ENCODE assay signal across 8 mouse cellular contexts in genomic region chr11:53635590-53636182, GRCm38 (mm10). TPM values are rescaled to one million over a fixed set of nuclear protein-coding genes. Genes with fewer than 3 reads are reported as not detected.
DNase-seq lines count a peak whose midpoint lies in the region; TF ChIP-seq lines count a peak whose summit lies in the region.

No protein-coding gene starts in this region.

- TF ChIP-seq EP300 in heart, adult 2 months (IDR thresholded peaks at IDR 0.05; ENCODE audit: insufficient read depth, low read depth, low read length), result no peak

- H3K4me1 ChIP-seq in heart, embryonic 10.5 days, result peaks cover 24% of the 10 kb centered on the region
- no peaks in the 10 kb centered on the region for H3K4me1 ChIP-seq in heart, adult 2 months (ENCODE audit: control insufficient read depth, insufficient read depth, low read length)
- peaks cover 0 to 12% of the 10 kb centered on the region in 2 experiments; a peak in 1 of 4 replicates for H3K4me1 ChIP-seq in ES-E14 (ENCODE audit: control insufficient read depth in 2 of 2, insufficient read depth in 2 of 2, low read length in 2 of 2, poor library complexity in 1 of 2)
- peaks cover 18% of the 10 kb centered on the region for H3K4me1 ChIP-seq in hindbrain, embryonic 10.5 days (replicated peaks)
- H3K4me1 ChIP-seq in midbrain, embryonic 10.5 days, result peaks cover 14% of the 10 kb centered on the region
- no peaks in the 10 kb centered on the region for H3K4me1 ChIP-seq in kidney, adult 2 months (ENCODE audit: control insufficient read depth, insufficient read depth, low read length)

- WGBS in heart, embryonic 10.5 days, result 26% methylated on average over 9 of the region's 9 CpGs
- 55% methylated on average over 9 of the region's 9 CpGs for WGBS in heart, adult 2 months
- WGBS in hindbrain, embryonic 10.5 days, result 35% methylated on average over 9 of the region's 9 CpGs
- WGBS in midbrain, embryonic 10.5 days, result 37% methylated on average over 9 of the region's 9 CpGs
- 63% methylated on average over 9 of the region's 9 CpGs for WGBS in kidney, adult 2 months

- H3K27me3 ChIP-seq in heart, embryonic 10.5 days (ENCODE audit: insufficient read depth, poor library complexity, severe bottlenecking), result peaks cover 52% of the 10 kb centered on the region
- H3K27me3 ChIP-seq in heart, adult 2 months (ENCODE audit: control insufficient read depth, insufficient read depth, low read length), result peaks cover 6% of the 10 kb centered on the region
- peaks cover 49% of the 10 kb centered on the region for H3K27me3 ChIP-seq in hindbrain, embryonic 10.5 days (ENCODE audit: insufficient read depth, poor library complexity, severe bottlenecking)
- H3K27me3 ChIP-seq in midbrain, embryonic 10.5 days (ENCODE audit: low read depth, poor library complexity, severe bottlenecking), result peaks cover 51% of the 10 kb centered on the region
- H3K27me3 ChIP-seq in kidney, adult 2 months (replicated peaks; ENCODE audit: control insufficient read depth, insufficient read depth, low read length), result no peaks in the 10 kb centered on the region; the same call in 1 of the 2 replicates

- in situ Hi-C loops in ES-E14 (cut with MboI; ENCODE audit: low sequenced_read_pairs in 2 of 2, unreplicated experiment in 2 of 2), result no loop called here

- peak overlapping the region; percentile 57 for H3K4me3 ChIP-seq in heart, embryonic 10.5 days
- no peak overlapping the region for H3K4me3 ChIP-seq in heart, adult 2 months
- H3K4me3 ChIP-seq in ES-E14 (ENCODE audit: insufficient read depth in 1 of 2, low read depth in 1 of 2, low read length in 2 of 2, poor library complexity in 1 of 2, severe bottlenecking in 1 of 2), result peak overlapping the region; percentile 30 to 41; a peak in 2 of 4 replicates
- peak overlapping the region; percentile 54 for H3K4me3 ChIP-seq in hindbrain, embryonic 10.5 days
- peak overlapping the region; percentile 57 for H3K4me3 ChIP-seq in midbrain, embryonic 10.5 days
- H3K4me3 ChIP-seq in kidney, adult 2 months (ENCODE audit: insufficient read depth, low read depth, low read length), result no peak overlapping the region

- no peak for TF ChIP-seq POLR2A in heart, adult 2 months (IDR thresholded peaks at IDR 0.05; ENCODE audit: insufficient read depth, low read depth, low read length)
- no peak for TF ChIP-seq POLR2A in kidney, adult 2 months (IDR thresholded peaks at IDR 0.05; ENCODE audit: low read depth, low read length)

- intact Hi-C loops in heart, adult 2 months (cut with DNase I), result no loop called here

- DNase-seq in heart, embryonic 10.5 days (ENCODE audit: low spot score), result no peak
- no peak for DNase-seq in heart, adult 2 months
- no peak for DNase-seq in ES-E14 (ENCODE audit: low read depth, low spot score)
- no peak for DNase-seq in hindbrain, embryonic 10.5 days (ENCODE audit: low spot score)
- DNase-seq in midbrain, embryonic 10.5 days (ENCODE audit: low spot score), result no peak
- DNase-seq in c-Kit-positive CD71-positive TER-119-positive erythroid progenitor cells, embryonic 14.5 days (ENCODE audit: low spot score), result no peak
- no peak for DNase-seq in yolk sac, embryonic 10.5 days (ENCODE audit: low spot score)
- no peak for DNase-seq in kidney, adult 2 months

- peak overlapping the region; percentile 63; the same call in 1 of the 2 replicates for H3K27ac ChIP-seq in heart, embryonic 10.5 days
- H3K27ac ChIP-seq in heart, adult 2 months, result no peak overlapping the region
- no peak overlapping the region for H3K27ac ChIP-seq in ES-E14 (ENCODE audit: insufficient read depth, low read depth, low read length, poor library complexity, severe bottlenecking)
- H3K27ac ChIP-seq in hindbrain, embryonic 10.5 days, result peak overlapping the region; percentile 66
- H3K27ac ChIP-seq in midbrain, embryonic 10.5 days (replicated peaks), result peak overlapping the region; percentile 46; the same call in 1 of the 2 replicates
- H3K27ac ChIP-seq in kidney, adult 2 months (ENCODE audit: insufficient read depth, low read depth, low read length), result no peak overlapping the region

- no peak for TF ChIP-seq CTCF in heart, adult 2 months (IDR thresholded peaks at IDR 0.05)
- TF ChIP-seq CTCF in kidney, adult 2 months (conservative IDR thresholded peaks at IDR 0.05; ENCODE audit: insufficient read depth, insufficient read length, low read depth, low read length), result no peak

- H3K9ac ChIP-seq in heart, adult 2 months (ENCODE audit: low read depth, low read length), result no peak overlapping the region
- peak overlapping the region; percentile 45; the same call in 1 of the 2 replicates for H3K9ac ChIP-seq in ES-E14 (ENCODE audit: insufficient read depth, low read depth, low read length, poor library complexity, severe bottlenecking)

- no peaks in the 10 kb centered on the region for H3K36me3 ChIP-seq in heart, embryonic 10.5 days
- no peaks in the 10 kb centered on the region for H3K36me3 ChIP-seq in heart, adult 2 months (ENCODE audit: control insufficient read depth, insufficient read depth, low read length)
- no peaks in the 10 kb centered on the region for H3K36me3 ChIP-seq in ES-E14 (ENCODE audit: control insufficient read depth, insufficient read depth, low read length, poor library complexity, severe bottlenecking)
- no peaks in the 10 kb centered on the region for H3K36me3 ChIP-seq in hindbrain, embryonic 10.5 days
- no peaks in the 10 kb centered on the region for H3K36me3 ChIP-seq in midbrain, embryonic 10.5 days
- H3K36me3 ChIP-seq in kidney, adult 2 months (ENCODE audit: control insufficient read depth, insufficient read depth, low read length), result no peaks in the 10 kb centered on the region

- H3K79me2 ChIP-seq in heart, adult 2 months (replicated peaks; ENCODE audit: control insufficient read depth, insufficient read depth, low read length), result no peaks in the 10 kb centered on the region

- H3K9me3 ChIP-seq in heart, embryonic 10.5 days, result no peaks in the 10 kb centered on the region
- H3K9me3 ChIP-seq in ES-E14 (ENCODE audit: control insufficient read depth, insufficient read depth, low read depth, low read length), result no peaks in the 10 kb centered on the region
- H3K9me3 ChIP-seq in hindbrain, embryonic 10.5 days, result no peaks in the 10 kb centered on the region
- no peaks in the 10 kb centered on the region for H3K9me3 ChIP-seq in midbrain, embryonic 10.5 days (replicated peaks)

TF ChIP-seq in ES-E14, 5 proteins besides CTCF, POLR2A, EP300 and RAD21:
- TF ChIP-seq MAFK (IDR thresholded peaks at IDR 0.05; ENCODE audit: insufficient read depth, low read depth, low read length), result no peak
- TF ChIP-seq ZC3H11A (IDR thresholded peaks at IDR 0.05; ENCODE audit: borderline replicate concordance, low read depth, low read length), result no peak
- no peak for TF ChIP-seq ZNF384 (IDR thresholded peaks at IDR 0.05; ENCODE audit: low read depth, low read length)
- no peak for TF ChIP-seq CHD2 (IDR thresholded peaks at IDR 0.05; ENCODE audit: low read depth, low read length)
- no peak for TF ChIP-seq HCFC1 (IDR thresholded peaks at IDR 0.05; ENCODE audit: borderline replicate concordance, insufficient read depth, low read length)

RNA-seq across cellular contexts. Expression of gene Il13, which starts 1.2 kb away (rescaled TPM):
- polyA plus RNA-seq in heart, embryonic 10.5 days (2016; fragmentation: Nextera tagmentation; extraction: Ambion mirVana), result not detected in 2 replicates
- not detected for total RNA-seq in heart, adult 2 months (2021)
- not detected in 2 replicates for polyA plus RNA-seq in heart, adult 2 months (2012; rRNA removed)
- total RNA-seq in ES-E14 (2012; rRNA removed), result not detected in 2 replicates
- polyA plus RNA-seq in hindbrain, embryonic 10.5 days (2016; fragmentation: Nextera tagmentation; extraction: Ambion mirVana), result not detected in 2 replicates
- not detected in 2 replicates for polyA plus RNA-seq in midbrain, embryonic 10.5 days (2016; fragmentation: Nextera tagmentation; extraction: Ambion mirVana)
- not detected in 2 replicates for polyA plus RNA-seq in kidney, adult 2 months (2012; rRNA removed)

RNA-seq across cellular contexts. Expression of gene Il4, which starts 17.2 kb away (rescaled TPM):
- 0.39 and 0.72 TPM in 2 replicates for polyA plus RNA-seq in heart, embryonic 10.5 days (2016; fragmentation: Nextera tagmentation; extraction: Ambion mirVana)
- not detected for total RNA-seq in heart, adult 2 months (2021)
- 0.27 TPM in 1 of 2 replicates, not detected in the other for polyA plus RNA-seq in heart, adult 2 months (2012; rRNA removed)
- total RNA-seq in ES-E14 (2012; rRNA removed), result not detected in 2 replicates
- polyA plus RNA-seq in hindbrain, embryonic 10.5 days (2016; fragmentation: Nextera tagmentation; extraction: Ambion mirVana), result 0.66 and 1.2 TPM in 2 replicates
- 1.0 and 1.3 TPM in 2 replicates for polyA plus RNA-seq in midbrain, embryonic 10.5 days (2016; fragmentation: Nextera tagmentation; extraction: Ambion mirVana)
- polyA plus RNA-seq in kidney, adult 2 months (2012; rRNA removed), result not detected in 2 replicates

Comparison
In these comparisons a context has a peak if more than half of its experiments do, and no peak if none do; other contexts are left out.
1. H3K27ac ChIP-seq: peak in heart, embryonic 10.5 days (single experiment), hindbrain, embryonic 10.5 days (single experiment) and midbrain, embryonic 10.5 days (single experiment); none in heart, adult 2 months (single experiment), ES-E14 (single experiment) and kidney, adult 2 months (single experiment).
2. H3K4me3 ChIP-seq: peak in heart, embryonic 10.5 days (single experiment), ES-E14 (2 of 2), hindbrain, embryonic 10.5 days (single experiment) and midbrain, embryonic 10.5 days (single experiment); none in heart, adult 2 months (single experiment) and kidney, adult 2 months (single experiment).